Mouse (Mus musculus) cerebellum, adult 11 months (tissue): ENCODE data around the gene Gm20388.

Source experiments
- DNase-seq: peaks from one replicate; pipeline ENCODE4 v3.0.0; 2022

Gm20388 gene

DNA sequence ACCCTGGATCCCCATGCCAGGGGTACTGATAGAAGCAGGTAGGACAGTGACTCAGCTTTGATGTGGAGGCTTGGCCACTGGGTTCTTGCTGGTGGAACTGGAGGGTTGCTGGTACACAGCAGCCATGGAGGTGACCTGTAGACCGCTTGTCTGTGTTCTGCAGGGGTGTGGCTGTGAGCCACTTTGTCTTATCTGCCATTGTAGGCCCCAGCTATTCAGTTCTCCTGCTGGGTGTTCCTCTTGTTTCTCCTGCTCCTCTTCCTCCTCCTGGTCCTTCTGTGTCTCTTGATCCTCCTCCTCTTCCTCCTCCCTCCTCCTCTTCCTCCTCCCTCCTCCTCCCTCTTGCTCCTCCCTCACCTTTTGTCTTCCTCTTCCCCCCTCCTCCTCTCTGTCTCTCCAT is 614.5 kb downstream of the Gm20388 start:
- no peak for DNase-seq

DNA sequence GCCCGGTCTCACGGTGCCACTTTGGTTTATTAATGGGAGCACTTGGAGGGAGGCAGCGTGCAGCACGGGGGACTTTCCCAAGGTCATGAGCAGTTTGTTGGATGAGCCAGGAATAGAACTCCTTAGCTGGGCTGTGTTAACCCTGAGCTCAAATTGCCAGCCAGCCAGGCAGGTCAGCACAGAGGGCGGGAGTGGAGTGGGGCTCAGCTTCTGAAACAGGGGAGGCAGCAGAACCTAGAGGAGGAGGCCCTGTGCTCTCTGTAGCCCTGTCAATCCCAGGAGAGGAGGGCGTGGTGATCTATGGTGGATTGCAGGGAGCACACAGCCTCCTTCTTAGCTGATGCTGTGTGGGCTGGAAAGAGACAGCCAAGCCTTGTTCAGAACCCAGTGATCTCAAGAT is 615.2 kb downstream of the Gm20388 start:
- no peak for DNase-seq

DNA sequence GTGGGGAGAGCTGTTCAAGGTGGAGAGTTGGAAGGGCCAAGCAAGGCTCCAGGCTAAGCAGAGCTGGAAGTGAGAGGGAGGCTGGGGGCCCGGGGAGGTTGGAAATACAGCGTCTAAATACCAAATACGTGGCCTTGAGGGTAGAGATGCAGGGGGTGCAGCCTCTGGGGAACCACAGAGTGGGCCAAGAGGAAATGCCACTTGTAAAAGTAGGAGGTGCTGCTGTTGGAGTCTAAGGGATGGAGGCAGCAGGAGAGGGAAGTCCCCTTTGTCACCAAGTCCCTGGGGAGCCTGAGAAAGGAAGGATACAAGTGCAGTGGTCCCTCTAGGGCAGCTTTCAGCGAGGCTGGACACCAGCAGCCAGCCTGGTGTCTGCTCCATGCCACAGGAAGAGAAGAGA is 615.9 kb downstream of the Gm20388 start:
- no peak for DNase-seq

DNA sequence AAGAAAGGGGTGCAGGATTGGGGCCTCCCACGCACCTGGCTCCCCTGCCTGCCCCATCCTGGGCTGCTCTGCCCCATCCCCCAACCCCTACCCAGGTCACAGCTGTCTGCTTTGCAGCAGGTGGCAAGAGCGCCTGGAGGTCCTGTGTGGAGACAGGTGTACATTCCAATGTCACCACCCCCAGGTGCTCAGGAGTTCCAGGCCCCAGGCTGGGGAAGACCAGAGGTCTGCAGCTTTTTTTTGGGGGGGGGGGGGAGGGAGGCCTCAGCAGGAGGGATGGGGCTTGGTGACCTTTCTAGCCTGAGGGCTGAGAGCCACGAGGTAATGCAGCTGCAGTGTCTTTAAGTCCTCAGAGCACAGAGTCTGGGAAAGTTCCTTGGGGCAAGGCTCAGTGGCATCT is 617.7 kb downstream of the Gm20388 start:
- DNase-seq = no peak

DNA sequence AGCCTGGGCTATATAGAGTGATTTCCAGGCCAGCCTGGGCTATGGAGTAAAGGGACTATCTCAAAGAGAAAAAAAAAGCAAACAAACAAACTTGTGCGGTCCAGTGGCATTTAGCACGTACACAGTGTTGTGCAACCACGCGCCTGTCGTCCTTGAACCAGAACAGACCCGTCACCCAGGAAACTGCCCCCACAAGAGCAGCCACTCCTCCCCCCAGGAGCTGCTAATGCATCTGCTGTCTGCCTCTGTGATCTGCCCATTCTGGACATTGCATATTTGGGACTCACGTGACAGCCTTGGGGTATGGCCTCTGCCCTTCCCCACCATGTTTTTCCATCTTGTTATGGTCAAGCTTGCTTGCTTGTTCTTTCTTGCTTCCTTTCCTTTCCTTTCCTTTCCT is 618.6 kb downstream of the Gm20388 start:
- DNase-seq = no peak

DNA sequence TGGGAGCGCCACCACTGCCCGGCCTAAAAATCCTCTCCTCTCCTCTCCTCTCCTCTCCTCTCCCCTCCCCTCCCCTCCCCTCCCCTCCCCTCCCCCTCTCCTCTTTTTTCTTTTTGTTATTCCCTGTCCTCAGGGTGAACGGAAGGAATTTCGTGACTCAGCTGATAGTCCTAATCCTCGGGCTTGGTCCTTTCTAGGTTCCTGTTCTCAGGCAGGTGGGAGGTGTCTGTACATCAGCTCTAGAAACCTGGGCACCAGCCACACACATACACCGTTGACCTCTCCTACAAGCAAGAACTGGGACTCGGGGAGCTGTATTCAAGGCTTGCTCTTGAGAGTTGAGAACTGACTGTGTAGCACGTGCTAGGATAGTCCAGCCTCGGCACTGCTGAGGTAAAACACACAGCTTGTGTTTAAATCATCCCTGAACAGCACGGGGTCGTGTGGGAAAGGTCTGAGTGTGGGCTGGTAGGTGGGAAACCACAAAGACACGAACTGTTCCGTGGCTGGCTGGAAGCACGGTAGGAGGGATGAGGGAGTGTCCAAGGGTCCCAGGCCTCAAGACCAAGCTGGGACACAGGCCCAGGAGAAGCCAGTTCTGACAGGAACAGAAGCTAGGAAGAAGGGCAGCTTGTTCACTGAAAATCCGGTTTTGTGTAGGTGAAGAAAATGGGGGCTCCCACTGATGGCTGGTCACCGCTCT is 620.5 kb downstream of the Gm20388 start:
- no peak for DNase-seq

DNA sequence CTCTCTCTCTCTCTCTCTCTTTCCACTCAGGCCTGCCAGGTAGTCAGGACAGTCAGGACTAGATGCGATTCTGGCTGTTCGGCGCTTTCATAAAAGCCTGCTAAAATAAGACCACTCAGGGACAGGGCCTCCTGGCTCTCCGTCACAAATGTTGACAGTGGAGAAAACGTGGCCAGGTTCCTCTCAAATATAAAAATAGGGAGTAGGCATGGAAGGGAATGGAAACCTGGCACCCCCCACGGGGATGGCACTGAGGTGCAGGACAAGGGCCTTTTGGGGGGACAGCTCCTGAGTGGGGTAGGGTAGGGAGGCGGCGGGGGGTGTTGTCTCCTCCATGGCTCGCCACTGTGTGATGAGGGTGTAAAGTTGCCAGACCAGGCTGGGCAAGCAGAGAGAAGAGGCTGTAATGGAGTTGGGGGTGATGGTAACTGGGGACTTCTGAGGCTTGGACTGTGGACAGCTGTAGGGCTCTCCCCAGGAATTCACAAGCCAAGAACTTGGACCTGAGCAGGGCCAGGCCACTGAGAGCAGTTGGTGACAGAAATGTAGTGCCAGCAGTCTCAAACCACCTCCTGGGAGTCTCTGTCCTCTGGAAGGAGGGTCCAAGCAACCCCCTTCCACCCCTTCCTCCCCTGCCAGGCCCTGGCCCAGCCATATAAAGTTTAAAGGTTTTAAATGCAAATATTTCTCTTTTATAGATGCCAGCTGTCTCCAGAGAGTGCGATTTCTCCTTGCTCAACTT is 621.3 kb downstream of the Gm20388 start:
- no peak for DNase-seq

DNA sequence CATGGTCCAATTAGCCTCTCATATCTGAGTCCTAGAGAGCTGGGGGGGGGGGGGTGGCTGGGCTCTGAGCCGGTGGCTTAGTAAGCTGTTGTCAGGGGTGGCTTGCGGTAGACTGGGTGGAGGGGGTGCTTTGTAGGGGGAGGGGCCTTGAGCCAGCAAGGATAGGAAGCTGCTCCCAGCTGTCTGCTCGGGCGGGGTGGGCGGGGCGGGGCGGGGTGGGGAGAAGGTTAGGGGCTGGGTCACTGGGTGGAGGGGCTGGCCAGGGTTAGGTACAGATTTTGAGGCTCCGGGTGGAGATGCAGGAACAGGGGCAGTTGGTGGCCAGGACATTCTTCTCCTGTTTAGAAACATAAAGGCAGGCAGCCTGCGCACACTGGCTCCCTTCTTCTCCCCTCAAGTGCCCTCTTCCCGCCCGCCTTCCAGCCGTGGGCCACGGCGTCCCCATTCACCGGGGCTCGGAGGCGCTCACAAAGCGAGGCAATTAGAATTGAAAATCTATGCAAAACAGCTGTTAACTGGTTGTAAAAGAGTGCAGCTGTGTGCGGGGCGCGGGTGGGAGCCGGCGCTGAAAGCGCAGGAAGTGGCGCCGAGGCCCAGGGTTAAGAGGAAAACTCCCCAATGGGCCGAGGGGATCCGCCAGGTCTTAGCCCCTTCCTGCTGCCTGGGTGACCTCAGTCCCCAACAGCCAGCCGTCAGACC is 622.0 kb downstream of the Gm20388 start:
- no peak for DNase-seq

DNA sequence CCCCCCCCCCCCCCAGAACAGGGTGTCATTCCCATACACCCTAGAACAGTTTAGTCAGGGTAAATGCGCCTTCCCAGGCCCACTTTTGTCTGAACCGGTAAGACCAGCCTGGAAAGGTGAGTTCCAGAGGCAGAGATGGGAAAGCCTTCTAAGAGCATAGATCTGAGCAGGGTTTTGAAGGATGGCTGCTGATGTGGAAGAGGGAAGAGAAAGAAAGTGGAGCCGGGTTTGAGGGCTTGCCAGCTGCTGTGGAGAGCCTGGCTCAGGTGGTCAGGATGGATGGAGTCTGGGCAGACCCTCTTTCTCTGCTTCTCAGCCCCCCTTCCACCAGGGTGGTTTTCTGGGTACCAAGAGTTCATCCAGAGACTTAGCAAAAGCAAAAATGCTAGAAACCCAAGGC is 622.7 kb downstream of the Gm20388 start:
- no peak for DNase-seq

DNA sequence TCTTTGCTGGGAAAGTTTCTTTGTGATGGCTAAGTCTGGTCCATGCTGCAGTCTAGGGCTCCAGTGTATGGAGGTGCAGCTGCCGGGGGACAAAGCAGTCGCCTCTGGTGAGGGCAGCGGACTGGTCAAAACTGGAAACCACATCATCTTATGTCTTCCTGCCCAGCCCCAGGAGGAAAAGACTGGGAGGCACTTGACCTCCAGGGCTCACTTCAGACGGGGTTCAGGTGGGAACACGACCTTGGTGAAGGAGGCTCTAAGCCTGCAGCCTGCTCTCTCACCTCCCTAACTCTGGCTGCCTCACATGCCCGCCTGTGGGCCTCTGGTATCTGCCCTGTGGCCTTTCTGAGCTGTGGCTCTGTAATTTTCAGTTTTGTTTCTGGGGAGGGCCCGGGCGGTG is 623.4 kb downstream of the Gm20388 start:
- DNase-seq = no peak

DNA sequence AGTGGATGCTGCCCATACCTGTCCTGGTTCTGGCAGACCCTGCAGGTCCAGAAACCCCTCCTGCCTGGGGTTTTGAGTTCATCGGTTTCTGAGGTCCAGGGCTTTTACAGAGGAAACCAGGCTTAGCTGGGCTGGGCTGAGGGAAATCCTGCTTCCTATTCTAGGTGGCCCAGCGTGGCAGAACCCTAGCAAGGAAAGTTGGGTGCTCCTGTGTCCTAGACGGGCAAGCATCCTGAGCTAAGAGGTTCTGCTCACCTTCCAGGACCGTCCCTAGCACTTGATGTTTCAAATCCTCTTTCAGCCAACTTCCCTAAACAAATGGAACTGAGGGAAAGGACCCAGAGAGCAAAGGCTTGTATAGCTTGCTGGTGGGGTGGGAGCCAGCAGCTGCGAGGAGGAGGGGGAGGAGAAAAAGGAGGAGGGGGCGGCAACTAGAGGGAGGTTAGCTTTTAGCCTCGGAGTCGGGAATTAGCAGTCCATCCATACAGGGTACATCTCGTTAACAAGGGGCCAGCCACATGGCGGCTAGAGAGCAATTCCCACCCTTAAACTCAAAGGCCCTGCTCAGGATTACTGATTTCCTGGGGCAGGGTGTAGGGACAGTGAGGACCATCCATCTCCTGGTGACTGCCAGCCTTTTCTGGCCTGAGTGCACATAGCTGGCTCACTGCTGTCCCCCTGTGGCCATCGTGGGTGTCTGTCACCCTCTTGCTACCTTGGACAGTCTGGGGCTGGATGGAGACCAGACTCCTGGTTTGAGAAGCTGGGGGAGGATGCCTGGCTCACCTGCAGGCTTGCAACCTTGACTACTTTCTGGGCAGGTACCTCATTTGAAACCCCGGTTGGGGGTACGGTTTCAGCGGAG is 624.1 kb downstream of the Gm20388 start:
- peak; percentile 88 for DNase-seq

DNA sequence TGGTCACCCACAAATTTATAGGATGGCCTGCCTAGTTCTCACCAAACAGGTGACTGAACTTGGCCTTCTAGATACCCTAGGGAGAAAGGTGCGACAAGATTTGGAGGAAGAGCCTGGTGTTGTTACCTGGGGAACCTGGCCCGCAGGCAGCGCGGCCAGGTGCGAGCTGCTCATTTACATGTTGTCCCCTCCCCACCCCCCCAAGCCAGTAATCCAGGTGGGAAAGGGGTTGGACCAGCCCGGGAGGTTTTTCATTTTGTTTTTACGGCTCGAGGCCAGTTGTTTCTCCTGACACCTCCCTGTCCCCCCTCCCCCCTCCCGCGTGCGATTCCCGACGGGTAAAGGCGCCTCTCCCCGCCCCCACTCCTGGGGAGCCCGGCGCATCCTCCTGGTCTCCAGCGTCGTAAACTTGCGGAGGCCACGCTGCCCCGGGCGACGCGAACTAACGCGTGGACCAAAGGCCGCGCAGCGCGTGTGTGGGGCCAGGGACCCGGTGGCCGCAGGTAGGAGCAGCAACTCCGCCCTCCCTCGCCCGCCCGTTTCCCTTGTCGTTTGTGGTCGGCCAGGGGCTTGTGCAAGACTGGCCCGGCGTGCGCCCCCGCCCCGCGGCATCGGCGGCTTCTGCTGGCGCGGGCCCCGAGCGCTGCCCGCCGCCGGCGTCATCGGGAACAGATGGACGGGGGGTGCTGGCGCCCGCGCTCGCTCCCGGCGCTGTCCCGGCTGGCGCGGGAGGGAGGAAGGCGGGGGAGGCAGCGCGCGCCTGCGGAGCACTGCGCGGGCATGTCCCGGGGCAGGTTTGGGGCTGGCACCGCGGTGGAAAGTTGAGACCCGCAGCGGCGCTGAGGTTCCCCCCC is 625.0 kb downstream of the Gm20388 start:
- peak; percentile 81 for DNase-seq

DNA sequence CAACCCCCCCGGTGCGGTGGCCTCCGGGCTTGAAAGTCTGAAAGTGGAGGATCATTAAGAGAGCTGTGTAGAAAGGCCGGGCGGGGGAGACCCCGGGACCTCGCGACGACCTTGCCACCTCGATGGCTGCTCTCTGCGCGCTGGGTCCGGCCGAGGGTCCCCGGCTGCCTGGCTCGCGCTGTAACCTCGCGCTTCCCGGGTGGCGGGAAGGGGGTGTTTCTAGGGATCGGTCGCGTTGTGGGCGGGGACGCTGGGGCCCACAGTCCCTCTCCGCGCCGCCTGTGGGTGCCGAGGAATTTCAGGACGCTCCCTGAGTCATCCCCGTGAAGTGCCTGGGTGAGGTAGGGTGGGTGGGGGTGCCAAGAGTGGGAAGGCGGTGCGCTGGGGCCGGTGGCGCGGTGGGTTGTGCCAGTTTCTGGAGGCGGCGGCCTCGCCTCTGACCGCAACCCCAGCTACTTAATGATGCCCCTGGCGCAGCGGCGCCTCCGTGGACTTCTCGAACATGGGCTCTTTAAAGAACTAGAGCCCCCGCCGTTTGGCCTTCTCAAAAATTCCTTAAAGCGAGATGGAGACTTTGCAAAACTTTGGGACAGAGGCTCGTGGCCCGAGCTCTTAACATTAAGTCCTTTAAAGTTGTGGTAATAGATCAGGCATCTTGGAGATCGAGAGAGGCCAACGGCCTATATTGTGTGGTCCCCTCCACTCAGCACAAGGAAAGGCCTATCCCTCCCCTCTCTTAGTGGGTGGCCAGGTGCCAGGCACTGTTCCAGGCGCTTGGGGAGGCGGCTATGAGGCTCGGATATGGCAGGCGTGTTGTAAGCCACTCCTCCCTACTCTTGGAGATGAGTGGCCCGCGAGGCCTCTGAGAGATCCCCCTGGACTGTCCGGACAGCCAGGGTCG is 625.9 kb downstream of the Gm20388 start:
- DNase-seq = no peak

DNA sequence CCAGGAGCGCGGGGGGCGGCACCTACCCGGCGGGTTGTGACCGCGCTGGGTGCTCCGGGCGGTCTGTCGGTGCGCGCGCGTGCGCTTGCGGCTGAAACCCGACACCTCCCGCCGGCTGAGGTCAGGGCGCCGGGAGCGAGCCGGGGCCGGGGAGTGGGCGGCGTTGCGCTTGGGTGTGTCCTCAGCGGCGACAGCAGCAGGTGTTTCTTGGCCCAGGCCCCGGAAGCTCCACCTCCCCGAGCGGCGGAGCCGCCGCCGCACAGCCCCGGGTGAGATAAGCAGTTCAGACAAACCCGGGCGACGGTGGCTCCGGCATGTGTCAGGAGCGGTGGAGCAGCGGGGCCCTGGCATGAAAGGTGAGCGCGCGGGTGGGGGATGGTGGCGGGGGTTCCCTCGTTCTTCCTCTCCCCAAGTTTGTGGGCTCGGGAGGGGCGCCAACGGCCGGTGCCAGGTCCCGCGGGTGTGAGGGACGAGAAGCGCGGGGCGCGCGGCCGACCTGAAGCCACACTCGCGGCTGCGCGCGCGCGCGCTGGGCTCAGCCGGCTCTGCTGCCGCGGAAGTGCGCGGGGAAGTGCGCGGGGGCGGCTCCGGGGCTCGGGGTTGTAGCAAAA is 626.7 kb downstream of the Gm20388 start:
- peak; percentile 82 for DNase-seq

DNA sequence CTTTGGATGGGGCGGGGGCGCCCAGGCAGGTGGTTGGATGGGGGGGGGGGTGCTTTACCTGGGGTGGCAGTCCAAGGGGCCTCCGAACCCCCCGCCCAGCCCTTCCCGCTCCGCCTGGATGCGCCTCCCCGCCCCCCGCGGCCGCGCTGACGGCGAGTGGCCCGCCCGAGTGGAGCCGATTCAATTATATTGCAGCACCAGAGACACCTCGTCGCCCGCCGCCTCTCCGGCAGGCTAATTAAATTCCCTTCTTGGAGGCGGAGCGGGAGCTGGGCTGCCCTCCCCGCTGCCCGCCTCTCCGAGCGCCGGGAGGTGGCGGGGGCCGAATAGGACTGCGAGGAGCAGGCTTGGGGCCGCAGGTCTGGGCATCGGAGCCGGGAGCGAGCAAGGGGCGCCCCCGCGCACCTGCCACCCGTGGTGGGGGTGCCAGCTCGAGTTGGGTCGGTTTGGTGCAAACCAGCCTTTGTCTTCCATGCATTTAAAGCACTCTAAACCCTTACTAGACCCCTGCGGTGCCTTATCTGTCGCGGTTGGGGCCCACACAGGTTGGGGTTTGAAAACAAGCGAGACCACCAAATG is 627.3 kb downstream of the Gm20388 start:
- DNase-seq = peak; percentile 81

DNA sequence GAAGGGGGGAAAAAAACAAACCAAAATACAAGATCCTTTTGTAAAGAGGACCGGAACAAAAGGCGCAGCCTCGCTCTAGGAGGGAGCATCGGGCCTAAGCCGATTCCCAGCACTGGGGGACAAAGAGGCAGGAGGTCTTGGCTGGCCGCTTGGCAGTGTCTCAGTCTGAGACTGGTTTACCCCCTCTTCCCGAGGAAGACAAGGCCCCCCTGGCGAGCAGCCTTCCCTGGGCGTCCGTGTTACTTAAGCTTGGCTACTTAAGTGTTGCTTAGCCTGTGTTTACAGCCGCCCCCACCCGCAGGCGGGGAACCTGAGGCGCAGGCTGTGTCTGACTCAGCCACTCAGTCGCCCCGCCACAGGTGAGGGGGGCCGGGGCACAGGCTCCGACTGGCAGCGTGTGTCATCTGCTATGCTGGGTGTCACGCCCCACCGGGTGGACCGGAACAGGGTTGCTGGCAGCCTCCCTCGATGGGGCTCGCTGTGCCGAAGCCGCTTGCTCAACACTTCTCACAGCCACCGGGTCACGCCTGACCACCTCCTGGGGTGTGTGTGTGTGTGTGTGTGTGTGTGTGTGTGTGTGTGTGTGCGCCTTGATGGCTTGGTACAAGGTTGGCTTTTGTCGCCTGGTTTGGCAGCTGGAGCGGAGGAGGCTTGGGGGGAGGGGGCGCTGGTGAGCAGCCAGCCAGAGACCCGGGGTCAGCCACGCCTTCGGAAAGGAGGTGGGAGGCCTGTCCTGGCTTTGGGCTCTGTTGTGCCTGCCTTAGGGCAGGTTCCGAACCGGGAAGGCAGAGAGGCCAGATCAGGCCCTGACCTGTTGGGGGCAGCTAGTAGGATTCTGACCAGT is 628.0 kb downstream of the Gm20388 start:
- DNase-seq = peak; percentile 73

DNA sequence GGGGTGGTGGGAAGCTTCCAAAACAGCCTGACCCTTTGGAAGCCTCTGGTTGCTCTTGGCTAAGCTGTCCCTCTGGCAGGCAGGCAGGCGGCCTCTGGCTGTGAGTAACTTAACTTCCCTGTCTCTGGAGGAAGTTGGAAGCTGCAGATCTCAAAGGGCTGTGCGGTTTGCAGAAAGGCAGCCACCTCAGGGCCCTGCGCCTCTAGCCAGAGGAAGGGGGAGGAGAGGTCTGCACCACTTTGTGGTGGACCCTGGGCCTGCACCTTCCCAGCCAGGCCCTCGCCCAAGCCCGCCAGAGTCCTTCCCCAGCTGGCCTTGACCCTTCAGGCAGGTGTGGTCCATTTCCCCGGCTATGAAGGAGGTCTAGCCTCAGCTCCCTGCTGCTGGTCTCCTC is 628.7 kb downstream of the Gm20388 start:
- DNase-seq = no peak

DNA sequence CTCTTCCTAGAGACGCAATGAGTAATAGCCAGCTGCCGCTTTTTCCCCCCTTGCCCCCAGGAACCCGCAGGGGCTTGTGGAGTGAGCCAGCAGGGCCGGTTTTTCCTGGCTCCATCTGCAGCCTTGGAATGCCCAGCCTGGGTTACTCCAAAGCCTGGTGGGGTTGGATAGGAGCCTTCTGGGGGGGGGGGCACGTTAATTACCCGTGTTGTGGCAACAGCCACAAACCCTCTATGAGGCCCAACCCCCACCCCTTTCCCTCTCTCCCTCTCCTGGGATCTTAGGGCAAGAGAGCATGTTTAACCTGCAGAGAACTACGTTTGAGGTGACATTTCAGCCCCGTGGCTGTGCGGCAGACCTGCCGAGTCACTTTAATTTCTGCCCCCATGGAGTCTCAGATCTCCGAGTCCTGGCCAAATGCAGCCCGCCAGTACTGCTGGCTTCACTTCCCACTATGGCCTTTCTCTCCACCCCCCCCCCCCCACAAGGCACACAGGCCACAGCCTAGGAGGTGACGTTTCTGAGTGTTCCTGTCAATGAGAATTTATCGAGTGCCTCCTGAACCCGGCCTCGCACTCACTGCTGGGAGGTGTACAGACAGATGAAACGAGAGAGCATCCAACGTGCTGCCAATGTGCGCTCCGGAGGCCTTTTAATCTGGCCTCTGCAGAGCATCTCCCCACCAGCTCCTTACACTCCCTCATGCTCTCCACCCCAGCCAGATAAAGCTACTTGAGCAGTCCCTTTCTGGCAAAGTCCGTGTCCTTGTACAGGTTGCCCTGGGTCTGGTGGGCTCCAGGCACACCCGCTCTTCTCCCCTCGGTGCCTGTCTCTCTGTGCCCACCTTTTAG is 629.4 kb downstream of the Gm20388 start:
- DNase-seq = no peak
